Mouse (Mus musculus) WW6 (cell line): ENCODE results near the gene Chrna5.

Source experiments
- DNase-seq: peaks from one replicate; pipeline ENCODE4 v3.0.0-alpha.2; 2013; ENCODE audit warnings: low read depth, low spot score

Gene Chrna5

GRCm38 (mm10) chr9:55023326-55023725, 42.6 kb downstream of the Chrna5 start:
- DNase-seq: no peak

GRCm38 (mm10) chr9:55023902-55024583, 43.4 kb downstream of the Chrna5 start:
- DNase-seq: no peak

DNA sequence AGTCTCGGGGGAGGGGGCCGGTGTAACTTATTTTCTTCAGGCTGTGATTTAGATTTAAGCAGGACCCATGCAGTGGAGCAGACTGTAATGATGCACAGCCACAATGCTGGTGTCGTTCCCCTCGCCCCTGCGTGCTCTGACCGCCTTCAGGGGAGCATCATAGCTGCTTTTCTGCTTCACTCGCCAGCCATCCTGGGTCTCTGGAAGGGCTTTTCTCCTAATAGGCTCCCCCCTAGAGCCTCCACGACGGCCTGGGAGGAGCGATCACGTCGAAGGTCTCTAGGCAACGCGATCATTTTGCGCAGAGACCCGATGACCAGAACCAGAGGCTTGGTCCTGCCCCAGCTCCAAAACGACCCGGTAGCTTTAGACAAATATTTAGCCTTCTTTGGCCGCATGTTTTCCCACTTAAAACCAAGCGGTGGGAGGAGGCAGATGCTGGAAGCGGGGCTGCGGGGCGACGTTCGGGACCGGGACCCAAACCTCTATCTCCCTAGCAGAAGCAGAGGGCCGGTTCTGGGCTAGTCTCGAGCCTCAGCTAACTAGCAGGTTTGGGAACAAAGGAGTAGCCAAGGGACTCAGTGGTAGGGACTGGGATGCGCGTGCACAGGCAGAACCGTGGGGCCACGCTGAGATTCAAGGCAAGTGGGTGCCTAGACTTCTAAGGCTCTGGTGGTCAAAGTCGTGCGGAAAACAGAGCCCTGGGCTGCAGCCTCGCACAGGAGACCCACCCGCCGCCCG, 45.0 kb downstream of the Chrna5 start:
- DNase-seq: no peak

- DNase-seq: no peak
These were observed 45.6 kb downstream of the Chrna5 start, which contains the start of gene Chrna3 for GRCm38 (mm10) chr9:55026275-55026663. Gene Chrna3 (minus strand): TSS chr9:55026562.

DNA sequence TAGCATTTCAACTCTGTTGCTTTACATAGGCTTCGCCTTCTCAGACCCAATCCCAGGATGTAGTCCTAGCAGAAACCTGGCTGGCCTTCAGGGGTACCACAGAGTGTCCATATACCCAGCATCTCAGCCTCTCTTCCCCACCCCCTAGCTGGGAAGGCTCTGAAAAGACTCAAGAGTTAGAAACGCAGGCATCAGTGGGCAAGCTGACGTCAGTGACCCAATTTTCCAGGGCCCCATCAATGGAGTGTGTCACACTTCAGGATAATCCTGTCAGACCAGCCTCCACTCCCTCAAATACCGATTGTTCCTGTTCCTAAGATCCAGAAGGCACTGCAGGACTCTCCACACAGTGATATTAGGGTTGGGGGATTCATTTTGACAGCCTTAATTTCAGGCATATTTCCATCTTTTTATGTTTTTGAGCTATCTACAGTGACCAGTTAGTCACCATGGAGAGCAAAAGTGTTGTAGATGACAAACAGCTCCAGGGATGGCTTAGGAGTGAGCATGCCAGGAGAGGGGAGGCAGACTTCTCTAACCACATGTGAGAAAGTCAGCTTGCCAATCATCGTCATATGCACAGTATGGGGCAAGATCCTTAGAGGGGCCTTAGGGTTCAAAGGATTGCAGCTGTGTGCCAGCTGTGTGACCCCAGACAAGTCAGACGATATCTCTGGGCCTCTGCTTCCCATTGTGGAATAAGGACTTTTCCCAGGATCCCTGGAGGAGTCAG, 50.9 kb downstream of the Chrna5 start:
- no peak for DNase-seq

DNA sequence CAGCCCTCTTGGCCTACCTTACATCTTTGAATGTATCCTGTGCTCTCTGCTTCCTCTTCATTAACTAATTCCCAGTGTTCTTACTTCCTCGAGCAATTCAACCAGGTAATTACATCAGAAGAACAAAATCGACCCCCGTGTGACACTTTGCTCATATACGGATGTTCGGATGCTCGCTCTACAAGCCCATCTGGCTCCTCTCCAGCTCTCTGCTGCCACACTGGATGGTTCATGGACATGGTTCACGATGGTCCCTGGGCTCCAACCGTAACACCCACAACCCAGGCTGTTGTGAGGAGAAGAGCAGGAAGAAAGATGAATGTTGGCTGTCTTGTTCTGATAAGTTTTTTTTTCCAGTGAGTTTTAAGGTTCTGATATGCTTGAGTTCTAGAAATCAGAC, 58.3 kb downstream of the Chrna5 start:
- DNase-seq: no peak

DNA sequence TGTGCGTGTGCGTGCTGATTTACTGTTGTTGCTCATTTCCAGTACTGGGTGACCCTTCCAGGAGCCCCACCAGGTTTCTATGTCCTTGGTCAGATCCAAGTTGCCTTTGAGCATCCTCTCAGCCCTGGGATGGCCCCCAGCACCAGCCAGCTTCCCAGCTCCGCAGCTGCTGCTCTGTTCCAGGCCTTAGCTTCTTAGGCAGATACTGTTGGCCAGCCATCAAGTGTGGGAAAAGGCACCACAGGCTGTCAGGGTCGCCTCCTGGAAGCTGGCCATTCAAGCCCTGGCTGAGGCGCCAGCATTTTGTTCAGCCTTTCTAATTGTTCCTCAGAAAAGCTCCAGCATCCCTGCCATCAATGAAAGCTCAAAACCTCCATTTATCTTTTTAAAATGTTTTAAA, 59.3 kb downstream of the Chrna5 start:
- no peak for DNase-seq

GRCm38 (mm10) chr9:55041389-55041788, 60.7 kb downstream of the Chrna5 start:
- DNase-seq: no peak

- DNase-seq: no peak
These were observed 63.0 kb downstream of the Chrna5 start for GRCm38 (mm10) chr9:55043688-55044087.

- DNase-seq: no peak
These were observed 64.3 kb downstream of the Chrna5 start for GRCm38 (mm10) chr9:55045001-55045400.

- no peak for DNase-seq
These were observed 66.1 kb downstream of the Chrna5 start for GRCm38 (mm10) chr9:55046764-55047163.

- no peak for DNase-seq
These were observed 67.7 kb downstream of the Chrna5 start, which contains the start of gene Chrnb4 for GRCm38 (mm10) chr9:55048211-55048880. Gene Chrnb4 (minus strand): TSS chr9:55048779.

DNA sequence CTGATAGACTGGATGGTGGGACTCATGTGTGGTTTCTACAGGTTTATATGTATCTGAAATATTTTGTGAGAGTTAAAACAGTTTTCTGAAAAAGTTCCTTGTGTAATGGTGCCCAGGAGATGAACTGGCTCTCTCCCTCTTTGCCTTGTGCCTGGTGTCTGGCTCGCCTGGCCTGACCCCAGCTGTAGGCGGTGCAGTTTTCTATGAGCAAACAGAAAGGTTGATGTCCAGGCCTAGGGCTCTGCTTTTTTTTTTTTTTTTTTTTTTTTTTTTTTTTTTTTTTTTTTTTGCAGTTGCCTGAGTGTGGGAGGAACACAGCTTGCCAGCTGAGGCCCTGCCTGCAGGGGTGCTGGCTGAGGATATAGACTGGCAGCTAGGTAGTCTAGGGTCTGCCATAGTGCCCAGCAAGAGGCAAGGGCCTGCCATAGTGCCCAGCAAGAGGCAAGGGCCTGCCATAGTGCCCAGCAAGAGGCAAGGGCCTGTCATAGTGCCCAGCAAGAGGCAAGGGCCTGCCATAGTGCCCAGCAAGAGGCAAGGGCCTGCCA, 74.8 kb downstream of the Chrna5 start:
- DNase-seq: no peak
